Mouse (Mus musculus): ENCODE results near the gene Gm21773.
"Not testable (repeated sequence)": the region's sequence is repeated elsewhere in the genome, so short reads cannot be mapped to it uniquely, and the experiment has no call there.

Gene Gm21773

GRCm38 (mm10) chrY:25309260-25309659 is at the start of gene Gm21773:
Gene Gm21773 (minus strand): TSS chrY:25309360.
- not testable (repeated sequence) for DNase-seq
